Mouse (Mus musculus) cerebellum, adult 2 months (tissue): ENCODE measurements at regions not wholly inside any gene's neighbourhood (a gene's known extent, or its start where the extent isn't known, plus 50 kb on each side); places are given as distances from the start of the nearest gene placed in this dataset.

Source experiments
- DNase-seq, 2 experiments: peaks; one replicate each; pipeline ENCODE4 v3.0.0; 2021
- H3K27ac ChIP-seq: fragments of 200-500 bp; 2 replicates; pipeline ENCODE4 v1.5.1; 2012; ENCODE audit warnings: low read length, control low read depth, inconsistent platforms; ENCODE audit not compliant: insufficient read depth
- H3K27me3 ChIP-seq: fragments of 200-500 bp; 2 replicates; pipeline ENCODE4 v1.6.1; 2012; ENCODE audit warnings: inconsistent platforms, mild to moderate bottlenecking, low read length, moderate library complexity; ENCODE audit not compliant: control insufficient read depth, insufficient read depth
- H3K4me1 ChIP-seq: fragments of 200-500 bp; 2 replicates; pipeline ENCODE4 v1.6.1; 2011; ENCODE audit warnings: low read length; ENCODE audit not compliant: control insufficient read depth, insufficient read depth
- H3K4me3 ChIP-seq: fragments of 200-500 bp; replicated peaks from 2 replicates; pipeline ENCODE3; 2011; ENCODE audit warnings: mild to moderate bottlenecking, low read depth, low read length, control low read depth; ENCODE audit not compliant: insufficient read depth
- CTCF ChIP-seq: fragments of 200-500 bp; IDR thresholded peaks from 2 replicates; pipeline ENCODE4 v1.5.1; 2011; ENCODE audit warnings: low read depth, mild to moderate bottlenecking, control low read depth, low read length, moderate library complexity, borderline replicate concordance; ENCODE audit not compliant: insufficient read depth
- POLR2A ChIP-seq: fragments of 200-500 bp; IDR thresholded peaks from 2 replicates; pipeline ENCODE4 v1.6.1; 2011; ENCODE audit warnings: low read length, control low read depth, borderline replicate concordance; ENCODE audit not compliant: insufficient read depth
- WGBS: fragments of 180-500 bp; shearing (Covaris S2); methylation state at CpG from one replicate; pipeline ENCODE4 v1.1.7; 2018; 5-methylcytosine and 5-hydroxymethylcytosine counted together

GRCm38 (mm10) chr8:10931266-10931665 lies 77.0 kb downstream of the Irs2 start:
- WGBS: 71% methylated on average over 4 of the region's 4 CpGs
- Histone ChIP-seq H3K27me3 (no peaks in the 10 kb centered on the region), H3K4me1 (no peaks in the 10 kb centered on the region; the same call in 1 of the 2 replicates), H3K27ac (no peak overlapping the region), H3K4me3 (no peak overlapping the region)
- peak in 1 of 2 experiments; percentile 34 for DNase-seq
- TF ChIP-seq CTCF (no peak), POLR2A (no peak)

- TF ChIP-seq POLR2A (no peak), CTCF (no peak)
- no peak for DNase-seq
- H3K4me3 ChIP-seq: no peak overlapping the region
- H3K27ac ChIP-seq: no peak overlapping the region
- H3K27me3 ChIP-seq: no peaks in the 10 kb centered on the region
- WGBS: 64% methylated on average over 3 of the region's 3 CpGs
- H3K4me1 ChIP-seq: peaks cover 6% of the 10 kb centered on the region
Observed at GRCm38 (mm10) chr8:10928836-10929235, 79.4 kb downstream of the Irs2 start.

GRCm38 (mm10) chr8:10928342-10928794 lies 79.9 kb downstream of the Irs2 start:
- WGBS: 36% methylated on average over 17 of the region's 17 CpGs
- no peak for TF ChIP-seq POLR2A
- TF ChIP-seq CTCF: no peak
- Histone ChIP-seq H3K27me3 (no peaks in the 10 kb centered on the region), H3K4me1 (peaks cover 6% of the 10 kb centered on the region), H3K4me3 (no peak overlapping the region), H3K27ac (no peak overlapping the region)
- DNase-seq: no peak

- DNase-seq: no peak
- Histone ChIP-seq H3K4me3 (no peak overlapping the region), H3K27ac (no peak overlapping the region), H3K4me1 (peaks cover 6% of the 10 kb centered on the region), H3K27me3 (no peaks in the 10 kb centered on the region)
- 72% methylated on average over 3 of the region's 3 CpGs for WGBS
- TF ChIP-seq POLR2A: no peak
Observed at GRCm38 (mm10) chr8:10927187-10927586, 81.1 kb downstream of the Irs2 start.

- no peak overlapping the region for H3K27ac ChIP-seq
- no peaks in the 10 kb centered on the region for H3K27me3 ChIP-seq
- peaks cover 6% of the 10 kb centered on the region for H3K4me1 ChIP-seq
- TF ChIP-seq POLR2A (no peak), CTCF (no peak)
- DNase-seq: no peak
- H3K4me3 ChIP-seq: no peak overlapping the region
Observed at GRCm38 (mm10) chr8:10926518-10926915, 81.7 kb downstream of the Irs2 start.

- no peak overlapping the region for H3K27ac ChIP-seq
- H3K27me3 ChIP-seq: no peaks in the 10 kb centered on the region
- peaks cover 6% of the 10 kb centered on the region for H3K4me1 ChIP-seq
- peak in 1 of 2 experiments; percentile 26 for DNase-seq
- TF ChIP-seq POLR2A: no peak
- TF ChIP-seq CTCF: no peak
- WGBS: 41% methylated on average over 18 of the region's 18 CpGs
- H3K4me3 ChIP-seq: no peak overlapping the region
Observed at GRCm38 (mm10) chr8:10925582-10926517, 82.4 kb downstream of the Irs2 start.

GRCm38 (mm10) chr8:10924526-10925199 lies 83.6 kb downstream of the Irs2 start:
- H3K27me3 ChIP-seq: no peaks in the 10 kb centered on the region
- H3K4me1 ChIP-seq: peaks cover 6% of the 10 kb centered on the region
- TF ChIP-seq POLR2A (no peak), CTCF (no peak)
- 70% methylated on average over 20 of the region's 20 CpGs for WGBS
- H3K4me3 ChIP-seq: no peak overlapping the region
- no peak overlapping the region for H3K27ac ChIP-seq
- DNase-seq: no peak
